Mouse (Mus musculus): ENCODE results near the gene Cpne4. TPM values are rescaled to one million over a fixed set of nuclear protein-coding genes. Genes with fewer than 3 reads are reported as not detected.

Gene Cpne4
- polyA plus RNA-seq, 1 experiment from 2014 or later: 0.51 TPM

GRCm38 (mm10) chr9:104845226-104845930 lies 298.3 kb downstream of the Cpne4 start:
- Histone ChIP-seq H3K27me3 (ENCODE audit: control insufficient read depth, insufficient read depth, low read length) (no peaks in the 10 kb centered on the region), H3K4me2 (ENCODE audit: low read length) (no peak overlapping the region), H3K36me3 (ENCODE audit: control insufficient read depth, insufficient read depth, low read length) (no peaks in the 10 kb centered on the region), H3K4me1 (ENCODE audit: control insufficient read depth in 2 of 2, insufficient read depth in 2 of 2, low read length in 2 of 2) (no peaks in the 10 kb centered on the region), H3K9me3 (ENCODE audit: control insufficient read depth, low read length) (no peaks in the 10 kb centered on the region), H3K4me3 (ENCODE audit: control insufficient read depth in 1 of 2, insufficient read depth in 1 of 2, low read depth in 1 of 2, low read length in 2 of 2) (no peak overlapping the region), H3K9ac (ENCODE audit: low read length) (no peak overlapping the region), H3K27ac (replicated peaks in 1 of 2; ENCODE audit: control insufficient read depth in 1 of 2, insufficient read depth in 1 of 2, low read depth in 2 of 2, low read length in 2 of 2) (no peak overlapping the region)
- 49% methylated on average over 2 of the region's 2 CpGs for WGBS
- no peak for ATAC-seq (ENCODE audit: insufficient number of reproducible peaks, insufficient read depth, low FRiP score, low read depth)

GRCm38 (mm10) chr9:104853701-104854100 lies 306.6 kb downstream of the Cpne4 start:
- Histone ChIP-seq H3K4me3 (ENCODE audit: control insufficient read depth in 1 of 2, insufficient read depth in 1 of 2, low read depth in 1 of 2, low read length in 2 of 2) (no peak overlapping the region), H3K36me3 (ENCODE audit: control insufficient read depth, insufficient read depth, low read length) (no peaks in the 10 kb centered on the region), H3K27ac (replicated peaks in 1 of 2; ENCODE audit: control insufficient read depth in 1 of 2, insufficient read depth in 1 of 2, low read depth in 2 of 2, low read length in 2 of 2) (no peak overlapping the region), H3K27me3 (ENCODE audit: control insufficient read depth, insufficient read depth, low read length) (no peaks in the 10 kb centered on the region), H3K4me2 (ENCODE audit: low read length) (no peak overlapping the region), H3K9me3 (ENCODE audit: control insufficient read depth, low read length) (no peaks in the 10 kb centered on the region), H3K4me1 (ENCODE audit: control insufficient read depth in 2 of 2, insufficient read depth in 2 of 2, low read length in 2 of 2) (no peaks in the 10 kb centered on the region), H3K9ac (ENCODE audit: low read length) (no peak overlapping the region)
- no peak for ATAC-seq (ENCODE audit: insufficient number of reproducible peaks, insufficient read depth, low FRiP score, low read depth)
- 72% methylated on average over 3 of the region's 3 CpGs for WGBS

GRCm38 (mm10) chr9:104854245-104854921 lies 307.3 kb downstream of the Cpne4 start:
- Histone ChIP-seq H3K4me1 (ENCODE audit: control insufficient read depth in 2 of 2, insufficient read depth in 2 of 2, low read length in 2 of 2) (no peaks in the 10 kb centered on the region), H3K27ac (replicated peaks in 1 of 2; ENCODE audit: control insufficient read depth in 1 of 2, insufficient read depth in 1 of 2, low read depth in 2 of 2, low read length in 2 of 2) (no peak overlapping the region), H3K36me3 (ENCODE audit: control insufficient read depth, insufficient read depth, low read length) (no peaks in the 10 kb centered on the region), H3K9me3 (ENCODE audit: control insufficient read depth, low read length) (no peaks in the 10 kb centered on the region), H3K4me3 (ENCODE audit: control insufficient read depth in 1 of 2, insufficient read depth in 1 of 2, low read depth in 1 of 2, low read length in 2 of 2) (no peak overlapping the region), H3K9ac (ENCODE audit: low read length) (no peak overlapping the region), H3K27me3 (ENCODE audit: control insufficient read depth, insufficient read depth, low read length) (no peaks in the 10 kb centered on the region), H3K4me2 (ENCODE audit: low read length) (no peak overlapping the region)
- no peak for ATAC-seq (ENCODE audit: insufficient number of reproducible peaks, insufficient read depth, low FRiP score, low read depth)
- WGBS: 59% methylated on average over 6 of the region's 6 CpGs

- H3K9me3 ChIP-seq (ENCODE audit: control insufficient read depth, low read length): no peaks in the 10 kb centered on the region
- H3K4me1 ChIP-seq (ENCODE audit: control insufficient read depth in 2 of 2, insufficient read depth in 2 of 2, low read length in 2 of 2): no peaks in the 10 kb centered on the region
- WGBS: 32% methylated on average over 1 of the region's 1 CpGs
- no peak overlapping the region for H3K27ac ChIP-seq (replicated peaks in 1 of 2; ENCODE audit: control insufficient read depth in 1 of 2, insufficient read depth in 1 of 2, low read depth in 2 of 2, low read length in 2 of 2)
- H3K4me3 ChIP-seq (ENCODE audit: control insufficient read depth in 1 of 2, insufficient read depth in 1 of 2, low read depth in 1 of 2, low read length in 2 of 2): no peak overlapping the region
- H3K27me3 ChIP-seq (ENCODE audit: control insufficient read depth, insufficient read depth, low read length): no peaks in the 10 kb centered on the region
- no peak overlapping the region for H3K9ac ChIP-seq (ENCODE audit: low read length)
- ATAC-seq (ENCODE audit: insufficient number of reproducible peaks, insufficient read depth, low FRiP score, low read depth): no peak
- no peaks in the 10 kb centered on the region for H3K36me3 ChIP-seq (ENCODE audit: control insufficient read depth, insufficient read depth, low read length)
- H3K4me2 ChIP-seq (ENCODE audit: low read length): no peak overlapping the region
These were observed 318.7 kb downstream of the Cpne4 start for GRCm38 (mm10) chr9:104865830-104866229.

- H3K36me3 ChIP-seq (ENCODE audit: control insufficient read depth, insufficient read depth, low read length): no peaks in the 10 kb centered on the region
- ATAC-seq (ENCODE audit: insufficient number of reproducible peaks, insufficient read depth, low FRiP score, low read depth): no peak
- no peaks in the 10 kb centered on the region for H3K27me3 ChIP-seq (ENCODE audit: control insufficient read depth, insufficient read depth, low read length)
- no peaks in the 10 kb centered on the region for H3K4me1 ChIP-seq (ENCODE audit: control insufficient read depth in 2 of 2, insufficient read depth in 2 of 2, low read length in 2 of 2)
- H3K9ac ChIP-seq (ENCODE audit: low read length): no peak overlapping the region
- WGBS: 79% methylated on average over 4 of the region's 4 CpGs
- no peak overlapping the region for H3K4me2 ChIP-seq (ENCODE audit: low read length)
- no peaks in the 10 kb centered on the region for H3K9me3 ChIP-seq (ENCODE audit: control insufficient read depth, low read length)
- no peak overlapping the region for H3K27ac ChIP-seq (replicated peaks in 1 of 2; ENCODE audit: control insufficient read depth in 1 of 2, insufficient read depth in 1 of 2, low read depth in 2 of 2, low read length in 2 of 2)
- no peak overlapping the region for H3K4me3 ChIP-seq (ENCODE audit: control insufficient read depth in 1 of 2, insufficient read depth in 1 of 2, low read depth in 1 of 2, low read length in 2 of 2)
These were observed 325.5 kb downstream of the Cpne4 start for GRCm38 (mm10) chr9:104872586-104872985.

- WGBS: 64% methylated on average over 3 of the region's 3 CpGs
These were observed 327.1 kb downstream of the Cpne4 start for GRCm38 (mm10) chr9:104874157-104874556.

GRCm38 (mm10) chr9:104877014-104877413 lies 329.9 kb downstream of the Cpne4 start:
- H3K36me3 ChIP-seq (ENCODE audit: control insufficient read depth, insufficient read depth, low read length): no peaks in the 10 kb centered on the region
- no peaks in the 10 kb centered on the region for H3K27me3 ChIP-seq (ENCODE audit: control insufficient read depth, insufficient read depth, low read length)
- no peak overlapping the region for H3K4me3 ChIP-seq (ENCODE audit: control insufficient read depth in 1 of 2, insufficient read depth in 1 of 2, low read depth in 1 of 2, low read length in 2 of 2)
- H3K4me1 ChIP-seq (ENCODE audit: control insufficient read depth in 2 of 2, insufficient read depth in 2 of 2, low read length in 2 of 2): no peaks in the 10 kb centered on the region
- no peak overlapping the region for H3K27ac ChIP-seq (replicated peaks in 1 of 2; ENCODE audit: control insufficient read depth in 1 of 2, insufficient read depth in 1 of 2, low read depth in 2 of 2, low read length in 2 of 2)
- WGBS: 69% methylated on average over 3 of the region's 3 CpGs
- no peaks in the 10 kb centered on the region for H3K9me3 ChIP-seq (ENCODE audit: control insufficient read depth, low read length)
- H3K9ac ChIP-seq (ENCODE audit: low read length): no peak overlapping the region
- ATAC-seq (ENCODE audit: insufficient number of reproducible peaks, insufficient read depth, low FRiP score, low read depth): no peak
- no peak overlapping the region for H3K4me2 ChIP-seq (ENCODE audit: low read length)

More at GRCm38 (mm10) chr9:104874157-104874556, 327.1 kb downstream of the Cpne4 start:
- Histone ChIP-seq H3K36me3 (ENCODE audit: control insufficient read depth, insufficient read depth, low read length) (no peaks in the 10 kb centered on the region), H3K4me2 (ENCODE audit: low read length) (no peak overlapping the region), H3K4me1 (ENCODE audit: control insufficient read depth in 2 of 2, insufficient read depth in 2 of 2, low read length in 2 of 2) (no peaks in the 10 kb centered on the region), H3K27me3 (ENCODE audit: control insufficient read depth, insufficient read depth, low read length) (no peaks in the 10 kb centered on the region), H3K27ac (replicated peaks in 1 of 2; ENCODE audit: control insufficient read depth in 1 of 2, insufficient read depth in 1 of 2, low read depth in 2 of 2, low read length in 2 of 2) (no peak overlapping the region), H3K4me3 (ENCODE audit: control insufficient read depth in 1 of 2, insufficient read depth in 1 of 2, low read depth in 1 of 2, low read length in 2 of 2) (no peak overlapping the region), H3K9ac (ENCODE audit: low read length) (no peak overlapping the region), H3K9me3 (ENCODE audit: control insufficient read depth, low read length) (no peaks in the 10 kb centered on the region)
- ATAC-seq (ENCODE audit: insufficient number of reproducible peaks, insufficient read depth, low FRiP score, low read depth): no peak
